Mouse (Mus musculus): Measurements from ENCODE around the gene Stk19.
A peak's percentile ranks its signal among the peaks of the same experiment; 100 is the strongest.

The Stk19 gene

DNA sequence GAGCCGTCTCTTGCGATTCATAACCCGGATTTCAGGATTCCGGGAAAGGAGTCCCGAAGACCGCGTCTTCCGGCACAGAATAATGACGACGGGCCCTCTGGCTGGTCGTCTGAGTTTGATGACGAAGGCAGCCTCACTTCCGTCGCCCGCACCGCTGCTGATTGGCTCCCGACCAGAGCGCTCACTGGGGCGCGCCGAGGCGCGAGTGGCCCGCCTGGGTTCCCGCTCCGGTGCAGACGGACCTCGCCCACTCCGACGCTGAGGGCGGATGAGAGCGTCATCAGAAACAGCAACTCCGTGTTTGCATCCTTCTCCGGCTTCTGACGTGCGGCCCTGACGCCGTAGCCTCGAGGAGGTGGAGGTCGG is at the start of gene Stk19, which contains the start of gene Dxo:
Gene Stk19 (minus strand): TSS at position 90 of the 366 bp plus-strand sequence.
Gene Dxo (plus strand): TSS at position 164 of the 366 bp plus-strand sequence.
- DNase-seq = peak; percentile 91 to 94

DNA sequence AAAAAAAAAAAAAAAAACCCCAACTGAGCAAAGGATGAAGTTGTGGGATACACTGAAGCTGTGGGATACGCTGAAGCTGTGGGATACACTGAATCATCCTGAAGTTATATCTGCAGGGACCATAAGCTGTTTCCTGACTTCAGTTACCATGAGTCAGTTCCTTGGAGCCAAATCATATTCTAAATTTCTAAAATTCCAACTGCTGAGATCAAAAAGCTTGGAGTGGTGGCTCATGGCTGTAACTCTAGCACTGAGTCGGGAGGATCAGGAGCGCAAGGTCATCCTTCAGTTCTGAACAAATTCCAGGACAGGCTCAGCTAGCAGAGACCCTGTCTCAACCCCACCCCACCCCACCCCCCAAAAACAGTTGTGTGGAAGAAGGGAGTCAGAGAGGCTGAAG is 48.9 kb upstream of the Stk19 start:
- no peak for DNase-seq

DNA sequence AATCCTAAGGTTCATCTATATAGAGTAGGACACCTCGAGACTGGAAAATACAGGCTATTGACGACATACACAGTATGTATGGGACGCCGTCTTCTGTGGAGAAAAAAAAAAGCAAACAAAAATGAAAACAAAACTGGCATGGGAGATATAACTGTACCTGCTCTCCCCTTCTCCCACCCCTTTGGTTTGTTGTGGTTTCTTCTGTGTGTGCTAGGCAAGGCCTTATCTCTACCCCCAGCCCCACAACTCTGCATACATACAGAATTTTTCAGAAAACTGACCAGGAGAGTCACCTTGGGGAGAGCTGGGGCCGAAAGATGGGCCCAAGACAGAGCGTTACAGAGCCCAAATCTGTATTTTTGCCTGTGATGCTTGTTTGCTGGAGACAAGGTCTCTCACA is 48.0 kb upstream of the Stk19 start:
- DNase-seq = no peak

DNA sequence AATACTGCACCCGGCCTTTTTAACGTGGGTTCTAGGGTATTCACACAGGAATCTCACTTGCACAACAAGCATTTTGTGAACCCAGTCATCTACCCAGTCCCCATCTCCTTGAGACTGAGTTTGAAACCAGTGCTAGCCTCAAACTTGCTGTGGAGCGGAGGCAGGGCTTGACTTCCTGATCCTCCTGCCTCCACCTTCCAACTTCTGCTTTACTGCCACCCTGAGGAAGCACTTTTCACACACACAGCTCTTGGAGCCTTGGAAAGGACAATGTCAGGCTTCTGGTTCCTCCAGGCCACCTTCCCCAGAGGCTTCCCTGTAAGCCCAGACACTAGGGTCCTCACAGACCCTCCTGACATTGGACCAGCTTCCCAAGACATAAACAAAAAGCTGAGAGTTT is 46.6 kb upstream of the Stk19 start:
- no peak for DNase-seq

DNA sequence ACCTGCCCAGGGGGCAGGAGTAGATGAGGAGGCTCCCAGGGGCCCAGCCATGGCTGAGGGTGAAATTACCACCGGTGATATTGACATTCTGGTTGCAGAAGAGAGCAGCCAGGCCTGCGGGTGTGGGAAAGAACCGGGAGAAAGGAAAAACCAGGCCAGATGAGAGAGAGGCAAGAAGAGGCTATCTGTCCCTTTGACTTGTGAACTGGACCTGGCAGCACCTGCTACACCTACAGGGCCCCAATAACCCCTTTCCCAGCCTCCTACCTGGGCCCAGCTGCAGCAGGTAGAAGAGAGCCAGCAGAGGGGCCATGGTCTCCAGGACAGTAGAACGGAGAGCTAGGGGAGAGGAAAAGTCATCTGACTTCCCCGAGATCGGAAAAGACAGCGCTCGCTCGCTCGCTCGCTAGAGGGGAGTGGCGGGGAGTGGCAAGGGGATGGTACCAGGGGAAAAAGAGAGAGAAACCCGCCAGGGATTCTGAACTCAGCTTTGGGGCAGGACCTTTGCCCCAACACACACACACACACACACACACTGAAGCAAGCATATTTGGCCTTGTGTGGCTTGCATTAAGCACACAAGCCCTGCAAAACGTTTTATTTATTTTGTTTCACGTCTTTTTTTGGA is 45.1 kb upstream of the Stk19 start, which contains the start of gene Gm20547:
Gene Gm20547 (minus strand): TSS at position 360 of the 628 bp plus-strand sequence.
- DNase-seq = no peak

DNA sequence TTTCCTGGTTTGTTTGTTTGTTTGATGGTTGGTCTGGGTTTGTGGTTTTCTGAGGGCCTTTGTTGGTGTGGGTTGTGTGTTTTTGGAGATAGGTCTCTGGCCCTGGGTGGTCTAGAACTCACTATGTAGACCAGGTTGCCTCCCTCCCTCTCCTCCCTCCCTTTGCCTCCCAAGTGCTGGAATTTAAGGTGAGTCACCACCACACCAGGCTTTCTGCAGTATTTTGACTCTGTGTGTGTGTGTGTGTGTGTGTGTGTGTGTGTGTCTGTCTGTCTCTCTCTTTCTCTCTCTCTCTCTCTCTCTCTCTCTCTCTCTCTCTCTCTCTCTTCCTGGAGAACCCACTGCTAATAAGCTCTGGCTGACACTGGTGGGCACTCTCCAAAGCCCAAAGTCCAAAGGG is 44.4 kb upstream of the Stk19 start:
- no peak for DNase-seq

DNA sequence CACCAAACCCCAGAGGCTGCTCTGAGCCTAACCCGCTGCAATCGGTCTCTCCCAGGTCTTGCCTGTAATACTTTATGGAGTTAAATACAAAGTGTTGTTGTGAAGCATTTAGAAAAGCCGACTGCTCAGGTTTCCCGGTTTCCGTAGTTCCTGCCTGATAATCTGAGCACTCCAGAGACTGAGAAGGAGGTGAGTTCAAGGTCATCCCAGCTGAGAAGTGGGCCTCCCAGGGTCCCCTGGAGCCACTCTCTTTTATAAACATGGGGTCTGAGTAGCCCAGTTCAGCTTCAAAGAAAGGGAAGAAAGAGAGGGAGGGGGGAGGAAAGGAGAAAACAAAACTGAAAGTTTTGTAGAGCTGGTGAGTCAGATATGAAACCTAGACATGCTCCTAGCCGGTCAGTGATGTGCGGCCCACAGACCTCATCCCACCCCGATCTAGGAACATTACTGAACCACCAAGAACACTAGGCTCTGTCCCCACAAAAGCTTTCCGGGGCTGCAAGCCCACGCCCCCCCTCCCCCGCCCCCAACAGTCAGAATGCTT is 42.7 kb upstream of the Stk19 start, which contains the start of gene Zbtb12:
Gene Zbtb12 (plus strand): TSS at position 148 of the 544 bp plus-strand sequence.
- DNase-seq = no peak

DNA sequence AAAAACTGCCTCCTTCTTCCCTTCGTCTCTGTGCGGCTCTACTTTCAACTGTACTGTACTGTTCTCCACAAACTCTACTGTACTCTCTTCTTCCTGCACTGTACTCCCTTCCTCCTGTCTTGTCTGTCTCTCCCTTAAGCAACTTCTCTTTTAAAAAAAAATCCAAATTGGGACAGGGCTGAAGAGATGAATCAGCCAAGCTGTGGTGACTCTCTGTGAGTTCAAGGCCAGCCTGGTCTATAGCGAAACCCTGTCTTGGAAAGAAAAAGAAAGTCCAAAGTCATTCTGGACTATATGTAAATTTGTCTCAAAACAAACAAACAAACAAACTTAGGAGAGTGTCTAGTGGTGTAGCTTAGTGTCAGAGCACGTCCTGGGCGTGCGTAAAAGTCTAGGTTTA is 37.6 kb upstream of the Stk19 start:
- DNase-seq = no peak

DNA sequence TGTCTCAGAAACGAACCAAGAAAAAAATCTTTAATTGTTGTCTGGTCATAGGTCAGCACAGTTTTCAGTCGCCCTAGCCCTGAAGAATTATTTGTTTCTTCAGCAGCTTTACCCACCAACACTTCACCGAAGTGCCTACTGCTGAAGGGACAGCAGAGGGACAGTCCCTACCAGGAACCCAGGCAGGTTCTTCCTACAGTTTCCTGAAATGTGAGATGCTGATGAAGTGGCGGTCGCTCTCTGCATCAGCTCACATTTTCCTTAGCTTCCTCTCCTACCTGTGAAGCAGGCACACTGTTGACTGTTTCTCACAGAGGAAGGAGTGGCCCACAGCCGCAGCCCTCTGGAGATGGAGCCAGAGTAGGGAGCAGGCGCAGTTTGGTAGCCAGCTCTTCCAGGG is 29.2 kb upstream of the Stk19 start:
- DNase-seq = no peak

DNA sequence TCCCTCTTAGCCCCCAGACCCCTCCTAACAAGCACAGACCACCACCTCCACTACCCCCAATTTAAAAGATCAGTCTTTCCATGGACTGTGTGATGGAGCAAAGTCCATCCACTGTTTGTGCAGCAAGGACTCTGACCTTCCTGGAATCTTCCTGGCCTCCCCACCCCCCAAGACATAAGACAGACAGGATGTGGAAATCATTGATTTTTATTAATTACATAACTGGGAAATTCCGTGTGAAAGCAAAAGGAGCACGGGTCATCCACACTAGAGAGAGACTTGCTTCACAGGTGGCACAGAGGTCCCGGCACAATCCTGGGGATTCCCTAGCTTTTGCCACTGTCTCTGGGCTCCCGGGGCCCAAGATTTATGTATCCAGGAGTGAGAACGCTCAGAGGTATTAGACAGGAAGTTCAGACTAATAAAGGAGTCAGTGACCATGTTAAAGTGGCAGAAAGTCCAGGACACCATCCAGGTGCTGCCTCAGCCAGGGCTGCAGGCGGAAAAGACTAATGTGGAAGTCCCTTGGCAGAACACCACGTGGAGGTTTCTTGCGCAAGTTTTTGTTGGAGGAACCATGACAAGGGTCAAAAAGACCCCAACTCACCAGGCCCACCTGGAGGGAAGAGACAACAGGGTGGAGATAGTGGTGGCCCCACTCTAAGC is 25.8 kb upstream of the Stk19 start, which contains the start of gene Cfb:
Gene Cfb (minus strand): TSS at position 103 of the 666 bp plus-strand sequence.
- DNase-seq = no peak

DNA sequence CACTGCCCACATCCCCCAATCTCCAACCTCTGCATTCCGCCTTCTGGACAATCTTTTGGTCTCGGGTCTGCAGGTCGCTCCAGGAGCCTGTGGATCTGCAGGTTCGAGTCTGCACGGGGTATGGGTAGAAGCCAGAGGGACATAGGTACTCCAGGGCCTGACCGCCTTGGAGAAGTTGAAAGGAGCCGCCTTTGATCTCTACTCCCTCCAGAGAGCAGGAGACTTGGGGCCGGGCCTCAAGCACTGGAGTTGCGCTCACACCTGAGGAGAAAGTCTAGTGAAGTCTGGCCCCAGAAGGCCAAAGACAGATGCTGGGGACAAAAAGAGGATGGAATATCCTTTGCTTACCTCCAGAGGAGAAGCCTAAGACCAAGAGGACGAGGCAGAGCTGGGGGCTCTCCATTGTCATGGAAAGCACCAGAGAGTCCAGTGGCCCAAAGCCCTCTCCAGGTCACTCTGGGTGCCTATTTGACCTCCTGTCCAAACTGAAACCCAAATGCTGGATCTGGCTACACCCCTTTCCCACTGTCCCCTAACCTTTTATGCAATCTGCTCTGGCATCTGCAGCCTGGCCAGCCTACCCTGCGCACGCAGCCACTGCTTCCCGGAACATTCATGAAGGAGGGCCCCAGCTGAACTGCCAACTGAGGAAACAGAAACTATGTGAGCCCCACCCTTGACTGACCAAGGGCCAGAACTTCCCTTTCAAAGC is 25.1 kb upstream of the Stk19 start:
- DNase-seq = no peak

DNA sequence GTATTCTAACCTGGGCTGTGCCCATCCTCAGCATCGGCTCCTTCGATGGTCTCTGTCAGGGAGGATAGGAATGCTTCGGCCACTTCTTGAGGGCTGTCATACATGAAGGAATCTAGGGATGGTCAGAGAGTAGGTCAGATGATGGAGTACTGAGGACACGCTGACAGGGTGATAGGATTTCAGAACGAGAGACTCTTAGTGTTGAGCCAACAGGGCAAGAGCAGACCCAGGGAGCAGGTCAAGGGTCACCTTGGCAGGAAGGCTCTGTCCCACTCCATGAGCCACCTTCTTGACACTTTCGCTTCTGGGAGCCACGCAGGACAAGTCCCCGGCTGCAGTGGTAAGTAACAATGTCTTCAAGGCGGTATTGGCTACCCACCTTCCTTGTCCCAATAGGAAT is 23.8 kb upstream of the Stk19 start:
- DNase-seq = no peak

DNA sequence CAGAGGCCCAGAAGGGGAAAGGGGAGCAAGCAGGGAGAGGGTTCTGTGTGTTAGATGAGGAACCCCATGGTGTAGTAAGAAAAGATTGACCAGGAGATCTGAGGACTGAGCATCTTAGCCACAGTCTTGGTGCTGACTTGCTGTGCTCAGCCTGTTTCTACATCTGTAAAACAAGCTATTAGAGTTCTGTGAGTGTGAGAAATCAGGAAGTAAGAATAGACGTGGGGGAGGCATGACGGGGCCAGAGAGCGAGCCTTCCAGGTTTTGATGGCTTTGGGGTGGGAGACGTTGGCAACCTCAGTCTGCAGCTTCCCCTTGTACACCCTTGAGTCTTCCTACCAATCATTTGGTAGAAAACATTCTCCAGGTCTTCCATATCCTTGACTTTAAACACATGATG is 21.9 kb upstream of the Stk19 start:
- DNase-seq = no peak

DNA sequence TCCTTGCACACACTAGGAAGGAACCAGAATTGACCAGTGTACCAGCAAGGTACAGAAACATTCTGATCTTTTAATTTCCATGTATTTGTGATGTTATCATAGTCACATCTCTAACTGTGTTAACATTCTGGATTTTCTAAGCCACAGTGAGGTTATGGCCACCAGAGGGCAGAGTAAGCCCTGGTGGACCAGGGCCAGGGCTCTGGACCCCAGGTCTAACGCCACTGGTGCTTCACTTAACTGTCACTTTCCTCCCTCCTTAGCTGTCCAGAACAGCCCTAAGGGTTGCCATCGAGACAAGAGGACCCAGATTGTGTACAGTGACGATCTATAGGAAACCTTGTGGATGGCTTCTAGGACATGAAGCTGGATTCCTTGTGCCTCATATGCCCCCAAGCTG is 19.1 kb upstream of the Stk19 start:
- DNase-seq = peak; percentile 37 to 45

DNA sequence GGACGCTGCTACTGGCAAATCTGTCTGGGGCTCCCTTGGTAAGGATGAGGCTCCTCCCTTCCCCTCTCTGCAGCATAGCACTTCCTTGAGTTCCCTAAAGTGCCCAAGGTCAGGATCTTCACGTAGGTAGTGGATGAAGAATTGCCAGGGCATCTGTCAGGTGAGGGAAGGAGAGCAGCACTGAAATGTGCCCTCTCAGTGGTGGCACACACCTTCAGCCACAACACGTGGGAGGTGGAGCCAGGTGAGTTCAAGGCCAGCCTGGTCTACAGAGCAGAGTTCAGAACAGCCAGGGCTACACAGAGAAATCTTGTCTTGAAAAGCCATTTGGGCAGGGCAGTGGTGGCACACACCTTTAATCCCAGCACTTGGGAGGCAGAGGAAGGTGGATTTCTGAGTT is 18.0 kb upstream of the Stk19 start:
- DNase-seq = no peak

DNA sequence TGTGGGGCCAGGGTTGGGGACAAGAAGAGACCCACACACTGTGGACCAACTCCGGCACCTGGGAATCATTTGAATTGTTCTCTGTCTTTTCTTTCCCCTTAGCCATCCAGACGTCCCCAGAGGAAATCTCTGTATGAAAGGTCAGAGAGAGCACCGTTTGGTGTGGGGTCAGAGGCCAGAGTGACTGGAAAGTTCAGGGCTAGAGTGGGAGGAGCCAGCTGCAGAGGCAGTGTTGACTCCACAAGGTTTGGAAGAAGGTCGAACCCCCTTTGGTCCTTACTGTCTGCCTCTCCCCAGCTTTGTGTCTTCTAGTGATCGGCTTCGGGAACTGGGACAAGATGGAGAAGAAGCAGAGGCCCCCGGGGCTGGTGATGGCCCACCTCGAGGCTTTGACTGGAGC is 16.8 kb upstream of the Stk19 start:
- DNase-seq = no peak

DNA sequence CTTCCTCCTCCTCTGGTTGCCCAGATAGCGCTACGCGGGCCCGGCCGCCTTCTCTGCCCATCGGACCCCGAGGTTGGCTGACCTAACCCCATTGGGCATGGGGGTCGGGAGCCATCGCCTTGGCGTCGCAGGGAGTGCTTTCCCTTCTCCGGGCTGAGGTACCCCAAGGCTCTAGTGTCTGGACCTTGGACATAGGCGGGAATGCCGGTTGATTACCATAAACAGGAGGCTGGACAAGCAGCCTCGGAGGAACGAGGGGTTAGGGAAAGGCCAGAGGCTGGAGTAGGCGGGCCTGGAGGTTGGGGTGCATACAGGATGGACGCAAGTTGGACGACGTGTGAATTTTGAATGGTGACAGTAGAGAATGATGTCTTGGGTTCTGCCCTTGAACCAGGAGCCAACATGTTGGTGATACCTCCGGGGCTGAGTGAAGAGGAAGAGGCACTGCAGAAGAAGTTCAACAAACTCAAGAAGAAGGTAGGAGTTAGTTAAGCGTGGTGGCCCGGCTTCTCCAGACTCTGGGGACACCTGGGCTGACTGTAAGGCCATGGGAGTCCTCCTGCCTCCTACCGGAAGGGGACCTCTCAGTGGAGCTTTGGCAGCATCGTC is 13.9 kb upstream of the Stk19 start:
- DNase-seq = no peak

DNA sequence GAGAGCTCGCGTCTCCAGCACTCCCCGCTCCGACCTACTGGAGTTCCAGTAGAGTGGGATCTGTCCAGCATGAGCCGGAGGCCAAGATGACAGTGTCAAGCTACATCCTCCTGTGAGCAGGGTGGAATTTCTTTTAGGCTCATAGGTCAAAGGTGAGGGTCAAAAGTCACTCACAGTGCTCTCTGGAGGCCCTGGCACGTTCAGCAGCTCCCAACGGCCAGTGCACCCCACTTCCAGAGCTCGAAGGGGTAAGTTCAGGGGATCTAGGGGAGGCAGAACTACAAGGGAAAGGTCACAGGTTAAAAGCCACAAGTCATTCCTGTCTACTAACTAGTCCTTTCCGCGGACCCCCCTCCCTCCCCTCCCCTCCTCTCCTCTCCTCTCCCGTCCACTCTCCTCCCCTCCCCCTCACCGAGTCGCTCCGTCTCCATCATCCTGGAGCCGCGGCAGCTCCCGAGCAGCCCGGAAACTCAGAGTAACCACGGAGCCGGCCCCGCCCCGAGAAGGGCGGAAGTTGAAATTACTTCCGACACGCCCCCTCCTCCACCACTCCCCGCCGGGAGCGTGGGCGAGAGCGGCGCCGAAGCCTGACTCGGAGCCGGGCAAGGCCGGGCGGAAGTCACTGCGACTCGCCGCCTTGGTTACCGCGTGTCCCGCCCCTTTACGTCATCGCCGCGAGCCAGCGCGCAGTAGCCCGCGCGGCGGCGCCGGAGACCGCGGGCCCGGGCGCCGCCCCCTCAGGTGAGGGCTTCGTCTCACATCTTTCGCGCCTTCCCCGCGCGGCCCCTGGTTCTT is 13.2 kb upstream of the Stk19 start, which contains the start of the genes Skiv2l and Nelfe:
Gene Skiv2l (minus strand): TSS at position 489 of the 795 bp plus-strand sequence.
Gene Nelfe (plus strand): TSS at position 670 of the 795 bp plus-strand sequence.
- peak; percentile 98 to 99 for DNase-seq

DNA sequence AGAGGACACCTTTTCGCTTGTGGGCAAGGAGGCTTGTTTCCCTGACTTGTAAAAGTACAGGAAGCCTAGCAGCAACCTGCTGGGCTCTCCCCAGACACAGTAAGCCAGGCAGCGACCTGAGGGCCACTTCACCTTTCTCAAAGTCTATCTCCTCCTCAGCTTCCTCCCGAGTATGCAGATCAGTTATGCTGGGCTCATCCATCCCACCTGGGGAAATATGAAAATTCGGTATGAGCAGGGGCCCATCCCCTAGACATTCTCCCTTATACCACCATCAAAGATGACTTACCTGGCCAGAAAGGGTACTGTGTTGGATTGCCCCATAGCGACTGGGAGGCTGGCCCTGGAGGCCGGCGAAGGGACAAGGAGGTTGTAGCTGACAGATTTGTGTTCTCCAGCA is 10.9 kb upstream of the Stk19 start:
- no peak for DNase-seq

DNA sequence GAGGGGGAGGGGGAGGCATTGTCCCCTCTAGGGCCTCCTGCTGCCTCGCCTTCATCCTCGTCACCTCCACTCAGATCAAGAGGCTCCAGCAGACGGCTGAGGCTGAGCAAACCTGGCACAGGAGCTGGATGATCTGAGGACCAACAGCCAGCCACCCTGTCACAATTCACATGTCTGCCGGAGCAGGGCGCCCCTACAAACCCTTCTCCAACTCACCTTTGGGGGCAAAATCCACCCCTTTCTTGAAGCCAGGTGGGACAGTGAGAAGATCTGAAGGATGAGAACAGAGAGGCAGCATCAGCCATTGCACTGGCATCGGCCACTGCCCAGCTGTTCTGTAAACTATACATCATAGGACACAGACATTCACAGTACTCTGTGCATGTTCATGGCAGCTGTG is 10.4 kb upstream of the Stk19 start:
- DNase-seq = no peak

DNA sequence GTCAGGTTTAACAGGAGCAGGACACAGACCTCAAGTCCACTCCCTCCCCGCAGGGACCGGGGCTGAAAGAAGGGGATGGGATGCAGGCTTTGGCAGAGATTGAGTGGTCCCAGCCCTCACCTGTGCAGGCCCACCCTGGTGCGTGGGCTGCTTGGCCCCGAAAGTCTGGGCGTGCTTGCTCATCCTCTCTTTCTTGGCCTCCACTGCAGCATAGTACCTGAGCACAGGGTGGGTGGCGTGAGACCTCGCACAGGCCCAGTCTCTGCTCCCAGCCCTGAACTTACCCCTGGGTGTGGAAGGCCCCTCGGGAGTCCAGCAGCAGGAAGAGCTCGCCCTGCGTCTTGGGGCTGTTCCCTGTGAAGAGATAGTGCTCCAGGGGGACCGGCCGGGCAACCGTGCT is 8.1 kb upstream of the Stk19 start:
- DNase-seq = no peak

DNA sequence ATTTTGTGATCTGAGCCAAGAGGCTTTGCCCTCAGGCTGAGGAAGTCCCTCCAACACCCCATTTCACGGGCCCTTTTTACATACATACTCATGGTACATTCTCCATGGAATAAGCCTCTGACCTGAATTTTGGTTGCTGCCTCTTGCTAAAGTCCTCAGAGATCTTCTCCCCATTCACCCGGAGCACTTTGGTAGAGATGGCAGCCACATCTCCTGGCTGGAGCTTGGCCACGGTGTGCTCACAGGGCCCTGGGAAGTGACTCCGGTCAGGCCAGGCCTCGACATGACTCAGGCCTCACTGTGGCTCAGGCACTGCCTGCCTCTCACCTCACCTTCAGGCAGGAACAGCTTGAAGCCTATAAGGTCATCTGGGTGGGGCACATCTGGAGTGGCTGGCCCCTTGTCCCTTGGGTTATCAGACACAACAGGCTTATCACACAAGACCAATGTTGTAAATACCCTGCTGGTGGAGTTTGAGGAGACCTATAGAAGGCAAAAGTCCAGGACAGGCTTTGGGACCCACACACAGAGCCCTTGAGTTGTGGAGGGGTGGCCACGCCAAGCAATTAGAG is 4.1 kb upstream of the Stk19 start:
- no peak for DNase-seq

Data from thymus, postnatal 36 days (tissue).